Mouse (Mus musculus) gastrocnemius, postnatal 25 days (tissue): ENCODE data around the gene Frem1. TPM values are rescaled to one million over a fixed set of nuclear protein-coding genes. Genes with fewer than 3 reads are reported as not detected.

Experiments
- DNase-seq: peaks from one replicate; pipeline ENCODE4 v3.0.0; 2022
- total RNA-seq, 2 experiments: library from RNA; stranded (reverse); gene quantifications; 1 replicate in 1 of 2; 2 replicates in 1 of 2; pipeline ENCODE4 v1.2.3; 2021

Gene Frem1
- total RNA-seq, 2 experiments from 2014 or later = 0.64 to 1.7 TPM

DNA sequence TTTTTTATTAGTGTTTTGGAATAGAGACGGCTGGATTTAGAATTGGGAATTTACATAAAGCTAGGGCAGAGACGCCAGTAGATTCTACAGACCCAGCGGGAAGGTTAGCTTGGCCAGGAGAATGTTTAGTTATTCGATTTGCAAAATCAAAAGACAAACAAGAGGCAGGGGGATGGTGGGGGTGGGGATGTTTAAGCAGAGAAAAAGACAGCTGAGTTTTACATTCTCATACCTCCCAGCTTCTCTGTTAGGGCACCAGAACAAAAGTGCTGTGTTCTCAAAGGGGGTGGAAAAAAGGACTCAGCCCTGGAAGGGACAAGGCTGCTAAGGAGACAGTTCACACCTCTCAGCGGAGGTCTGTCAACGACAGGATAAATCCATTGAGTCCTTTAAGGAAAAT, 180.0 kb downstream of the Frem1 start:
- no peak for DNase-seq

DNA sequence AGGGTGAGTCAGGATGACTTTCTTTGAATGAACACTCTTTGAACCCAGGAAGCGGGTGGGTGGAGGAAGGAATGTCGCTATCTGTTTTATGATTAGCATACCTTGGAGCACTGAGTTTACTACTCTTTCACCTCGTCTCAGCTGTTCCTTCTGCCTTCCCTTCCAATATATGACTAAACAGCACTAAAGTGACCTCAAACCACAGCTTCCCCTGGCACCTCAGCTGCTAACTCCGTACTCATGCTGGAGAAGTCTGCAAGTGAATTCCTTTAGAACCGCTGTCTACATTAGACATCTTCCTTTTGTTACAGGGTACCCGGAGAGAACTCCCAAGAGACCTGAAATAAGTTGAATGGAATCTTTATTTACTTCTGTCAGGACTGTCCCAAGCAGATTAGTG, 181.2 kb downstream of the Frem1 start:
- DNase-seq = no peak

DNA sequence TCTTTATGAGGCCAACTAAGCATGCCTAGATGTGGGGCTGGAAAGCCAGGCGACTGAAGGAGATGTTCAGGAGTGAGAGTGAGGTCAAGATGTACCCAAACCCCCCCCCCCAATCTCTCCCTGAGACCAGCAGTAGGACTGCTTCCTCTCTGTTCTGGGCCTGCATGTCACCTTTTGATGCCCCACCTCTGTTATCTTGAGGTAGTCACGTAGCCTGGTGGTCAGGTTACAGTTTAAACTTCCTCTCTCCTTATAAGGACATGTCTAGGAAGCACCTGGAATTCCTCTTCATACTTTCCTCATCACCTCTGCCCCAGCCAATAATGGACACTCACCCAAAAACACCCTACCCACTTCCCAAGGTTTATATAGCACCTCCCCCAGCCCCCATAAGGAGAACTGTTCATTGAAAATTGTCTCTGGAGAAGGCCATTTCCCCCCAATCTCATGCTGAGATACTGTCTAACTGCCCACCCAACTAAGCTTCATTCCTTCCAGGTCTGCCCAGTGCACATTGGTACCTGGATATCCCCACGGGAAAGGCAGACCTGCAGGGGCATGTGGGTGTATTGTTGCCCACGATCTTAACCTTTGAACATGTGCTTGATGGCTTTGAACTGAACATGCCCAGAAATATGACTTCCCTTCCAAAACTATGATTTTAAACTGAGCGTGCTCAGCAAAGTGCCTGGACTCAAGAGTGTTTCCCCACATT, 184.3 kb downstream of the Frem1 start:
- DNase-seq = no peak

DNA sequence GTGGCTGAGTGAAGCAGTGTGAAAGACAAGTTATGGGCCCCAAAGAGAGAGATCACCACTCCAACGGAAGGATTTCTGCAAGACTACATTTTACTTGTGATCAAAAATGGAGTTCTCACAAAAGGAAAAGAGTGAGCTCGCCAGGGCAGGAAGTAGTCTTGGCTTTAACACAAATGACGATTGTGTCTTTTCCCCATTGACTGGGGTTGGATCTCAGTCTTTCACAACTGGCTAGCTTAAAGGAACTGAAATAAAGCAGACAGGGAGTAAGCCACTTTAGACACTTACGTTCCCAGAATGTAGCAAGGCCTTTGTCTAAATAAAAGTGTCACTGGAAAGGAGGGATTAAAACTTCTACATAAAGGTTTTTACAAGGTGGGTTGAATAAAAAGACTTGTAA, 185.0 kb downstream of the Frem1 start:
- DNase-seq = no peak

DNA sequence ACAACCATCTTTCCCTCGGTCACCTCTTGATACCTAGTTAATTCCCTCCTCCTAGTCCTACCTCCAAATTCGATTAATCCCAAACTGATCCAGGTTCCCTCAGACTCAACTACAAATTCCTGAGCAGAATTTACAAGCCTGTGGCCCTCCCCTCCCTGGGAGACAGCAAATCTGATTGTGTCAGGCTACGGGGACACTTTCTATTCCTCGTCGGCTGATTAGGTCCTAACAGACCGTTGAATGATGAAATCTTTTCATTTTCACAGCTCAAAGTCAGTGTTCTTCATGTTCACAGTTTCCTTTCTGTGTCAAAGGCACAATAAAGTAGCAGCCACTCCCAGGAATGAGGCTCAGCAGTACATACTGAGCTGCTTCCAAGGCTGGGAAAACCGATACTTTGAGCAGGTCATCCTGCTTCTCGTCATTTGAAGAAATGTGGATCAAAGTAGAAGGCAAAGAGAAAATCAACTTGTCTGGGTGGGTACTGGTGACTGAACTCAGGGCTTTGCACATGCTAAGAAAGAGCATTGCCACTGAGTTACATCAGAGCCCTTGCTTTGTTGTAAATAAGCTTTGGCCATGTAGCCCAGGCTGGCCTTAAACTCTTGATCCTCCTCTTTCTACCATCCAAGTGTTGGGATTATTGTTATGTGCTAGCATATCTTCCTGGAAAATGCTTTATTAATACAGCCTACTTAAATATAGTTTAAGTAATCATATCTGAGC, 187.0 kb downstream of the Frem1 start:
- no peak for DNase-seq

DNA sequence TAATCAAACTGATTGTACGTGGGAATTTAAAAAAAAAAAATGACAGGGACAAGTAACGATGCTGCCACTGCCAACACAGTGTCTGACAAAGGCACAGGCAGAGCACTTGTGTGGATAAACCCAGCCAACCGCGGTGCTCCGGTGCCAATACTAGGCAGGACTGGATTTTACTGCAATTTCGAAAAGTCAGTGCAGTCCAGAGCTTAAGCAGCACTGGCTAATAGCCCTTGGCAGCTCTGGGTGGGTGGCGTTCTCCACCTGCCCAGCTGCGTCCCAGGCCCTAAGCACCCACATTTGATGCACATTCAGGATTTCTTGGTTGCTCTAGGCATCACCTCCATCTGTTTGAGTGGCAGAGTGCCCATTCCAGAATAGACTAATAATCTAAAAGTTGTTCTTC, 188.8 kb downstream of the Frem1 start:
- DNase-seq = no peak

DNA sequence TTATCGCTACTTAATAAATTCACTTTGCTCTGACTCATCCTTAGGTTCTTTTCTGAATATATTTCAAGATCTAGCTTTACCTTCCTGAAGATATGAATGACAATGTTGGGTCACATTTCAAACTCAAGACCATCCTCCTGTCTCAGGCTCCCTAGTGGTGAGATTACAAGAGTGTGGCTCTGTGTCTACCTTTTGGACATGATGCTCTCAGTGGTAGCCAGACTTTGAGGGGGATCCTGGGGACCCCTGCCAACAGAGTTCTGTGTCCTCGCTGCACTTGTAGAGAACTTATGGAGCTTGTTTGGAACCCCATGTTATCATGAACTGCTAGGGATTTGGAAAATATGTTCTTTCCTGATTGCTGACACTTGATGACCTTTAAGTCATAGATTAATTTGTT, 190.7 kb downstream of the Frem1 start:
- DNase-seq = no peak

DNA sequence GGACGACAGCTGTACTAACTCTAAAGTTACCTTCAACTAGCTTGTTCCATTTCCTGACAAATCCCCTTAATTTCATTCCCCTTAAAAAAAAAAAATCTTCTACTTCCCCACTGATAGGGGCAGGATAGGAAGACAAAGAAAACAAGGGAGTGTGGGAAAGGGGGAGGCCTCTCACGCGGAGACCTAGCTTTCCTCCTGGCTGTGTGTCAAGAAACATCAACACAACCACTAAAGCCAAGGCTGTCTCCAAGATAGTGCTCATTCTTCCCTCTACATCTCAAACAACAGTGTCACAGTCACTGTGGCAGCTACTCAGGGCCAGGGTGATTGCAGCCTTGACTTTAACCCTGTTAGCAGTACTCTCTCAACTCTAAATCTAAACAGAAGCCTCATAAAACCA, 191.6 kb downstream of the Frem1 start:
- DNase-seq = no peak

DNA sequence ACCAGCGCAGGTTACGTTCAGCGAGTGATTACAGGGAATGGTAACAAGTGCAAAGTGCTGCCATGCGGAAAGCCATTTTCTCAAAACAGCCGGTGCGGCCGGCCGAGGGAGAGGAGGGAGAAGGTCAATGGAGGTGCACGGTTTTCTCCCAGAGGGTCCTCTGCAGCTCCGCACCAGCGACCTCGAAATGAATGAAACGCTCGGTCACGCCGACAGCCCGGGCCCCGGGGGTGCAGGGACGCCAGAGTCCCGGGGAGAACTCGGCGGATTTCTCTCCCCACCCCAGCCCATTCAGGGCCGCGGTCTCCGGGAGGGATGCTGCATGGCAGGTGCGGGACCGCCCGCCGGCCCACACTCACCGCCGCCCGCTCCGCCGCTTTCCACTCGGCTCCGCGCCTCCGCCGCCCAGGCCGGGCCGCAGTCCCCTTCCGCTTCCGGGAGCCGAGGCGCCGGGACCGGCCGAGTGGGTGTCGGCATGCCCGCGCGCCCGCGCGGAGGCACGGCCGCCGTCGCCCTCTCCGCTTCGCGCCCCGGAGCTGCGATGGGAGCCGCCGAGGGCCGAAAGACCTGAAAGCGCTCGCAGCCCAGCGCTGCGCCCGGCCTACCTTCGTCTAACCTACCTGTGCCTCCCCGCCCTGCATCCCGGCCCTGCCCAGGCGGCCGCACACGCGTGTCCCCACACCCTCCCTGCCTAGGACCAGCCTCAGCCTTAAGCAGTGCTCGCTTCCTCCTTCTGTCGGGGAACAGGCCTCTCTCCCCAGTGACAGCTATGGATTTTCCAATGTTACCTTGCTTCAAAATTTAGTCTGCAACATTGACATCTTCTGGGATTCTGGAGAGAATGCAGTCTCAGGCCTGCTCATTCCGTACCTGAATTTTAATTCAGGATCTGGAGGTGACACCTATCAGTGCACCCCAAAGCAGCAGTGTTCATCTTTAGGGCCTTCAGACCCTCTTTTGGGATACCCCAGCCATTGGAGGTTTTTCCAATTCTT, 192.7 kb downstream of the Frem1 start, which contains the start of gene Zdhhc21:
Gene Zdhhc21, minus strand, starts transcription at position 828 of the 995 bp plus-strand sequence.
- peak; percentile 79 for DNase-seq

DNA sequence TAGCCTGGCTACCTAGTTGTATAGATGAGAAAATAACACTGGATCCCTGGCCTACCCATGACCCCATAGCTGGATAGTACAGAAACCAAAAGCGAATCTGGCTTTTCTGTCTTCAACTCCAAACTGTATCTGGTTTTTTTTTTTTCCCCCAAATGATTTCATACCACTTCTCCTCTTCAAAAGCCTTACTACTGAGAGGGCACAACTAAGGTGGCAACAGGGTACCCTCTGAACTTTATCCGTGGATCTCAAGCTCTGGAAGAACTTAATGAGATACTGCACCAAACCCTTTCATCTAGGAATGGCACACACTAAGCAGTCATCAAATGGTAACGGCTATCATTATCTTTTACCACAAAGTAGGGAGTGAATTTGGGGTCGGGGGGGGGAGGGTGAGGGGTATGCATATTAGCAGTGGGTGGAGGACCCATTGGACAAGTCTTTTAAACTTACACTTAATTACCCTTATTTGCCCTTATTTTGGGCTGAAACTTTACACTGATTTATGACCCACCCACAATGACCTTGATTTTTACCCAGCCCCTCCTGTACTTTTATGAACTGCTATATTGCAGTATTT, 193.6 kb downstream of the Frem1 start:
- no peak for DNase-seq

DNA sequence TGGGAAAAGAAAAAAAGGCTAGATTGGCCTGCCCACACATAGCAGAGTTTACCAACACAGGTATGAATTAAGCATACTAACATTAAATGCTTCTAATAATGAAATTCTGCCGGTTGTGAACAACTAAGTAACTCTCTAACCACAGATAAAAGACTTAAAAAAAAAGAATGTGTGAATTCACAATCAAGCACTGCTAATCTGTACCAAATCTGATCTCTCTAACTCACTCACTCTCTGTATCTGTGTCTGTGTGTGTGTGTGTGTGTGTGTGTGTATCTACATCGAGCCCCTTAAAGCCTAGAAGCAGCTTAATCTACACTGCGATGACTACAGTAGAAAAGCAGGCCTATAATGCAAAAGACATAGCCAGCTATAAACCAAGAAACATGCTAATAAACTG, 195.2 kb downstream of the Frem1 start:
- no peak for DNase-seq

DNA sequence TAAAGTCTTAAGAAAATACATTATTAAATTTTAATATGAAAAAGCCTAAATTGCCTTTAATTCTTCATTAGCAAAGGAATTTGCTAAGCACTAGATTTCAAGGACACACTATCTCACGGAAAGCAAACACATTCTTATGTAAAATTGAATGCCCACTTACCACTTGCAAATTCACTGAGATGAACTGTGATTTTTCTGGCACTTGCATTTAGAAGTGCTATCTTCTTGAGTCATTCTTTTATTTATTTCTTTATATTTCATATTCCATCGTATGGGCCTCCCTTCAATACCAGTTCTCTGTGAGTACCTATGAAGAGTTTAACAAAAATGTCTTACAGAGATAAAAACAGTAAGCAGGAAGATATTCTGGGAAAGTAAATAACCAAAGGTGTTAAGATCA, 198.3 kb downstream of the Frem1 start:
- no peak for DNase-seq

DNA sequence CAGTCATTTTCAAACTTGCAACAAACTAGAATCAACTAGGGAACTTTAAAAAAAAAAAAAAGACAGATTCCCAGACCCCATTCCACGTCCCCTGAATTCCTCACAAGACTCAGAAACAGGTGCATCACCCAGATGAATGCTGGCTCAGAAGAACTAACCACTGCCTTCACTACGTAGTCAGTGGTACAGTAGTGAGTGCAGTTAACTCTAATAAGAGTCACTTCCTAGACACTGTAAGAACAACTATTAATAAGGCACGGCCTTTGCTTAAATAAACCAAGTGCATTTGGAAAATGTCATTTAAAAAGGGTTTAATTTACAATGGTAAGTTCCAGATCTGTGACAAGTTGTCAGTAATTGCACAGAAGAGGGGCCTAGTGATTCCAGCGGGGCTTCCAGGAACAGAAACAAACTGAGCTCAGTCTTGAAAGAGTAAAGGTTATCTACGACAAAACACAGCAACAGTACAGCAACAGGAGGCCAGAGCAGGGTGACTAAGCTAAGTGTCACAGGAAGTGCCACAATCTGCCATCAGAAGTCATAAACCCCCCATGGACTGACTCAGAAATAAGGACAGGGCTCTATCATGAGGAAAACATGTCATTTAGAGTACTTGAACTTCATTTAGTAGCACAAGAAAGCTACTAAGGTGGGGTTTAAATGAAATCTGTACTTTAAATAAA, 203.4 kb downstream of the Frem1 start:
- DNase-seq = no peak

Other genes starting within 250 kb of the Frem1 start
- gene Zdhhc21, start 192.4 kb downstream of the Frem1 start, total RNA-seq = 10 to 100 TPM; 10.8 to 13.1 TPM
- not detected for gene Cer1, start 167.2 kb downstream of the Frem1 start, total RNA-seq